In genomic region chr12:73544736-73545671, GRCm38 (mm10) we compare ENCODE assay signal across 9 mouse cellular contexts. TPM values are rescaled to one million over a fixed set of nuclear protein-coding genes. Genes with fewer than 3 reads are reported as not detected.
A peak's percentile ranks its signal among the peaks of the same experiment; 100 is the strongest.
DNase-seq lines count a peak whose midpoint lies in the region; ATAC-seq and TF ChIP-seq lines count a peak whose summit lies in the region.
"Had no signal": no experiment of that assay in that cellular context is flagged by ENCODE, and none has a peak within 500 bp of the region (broad histone marks: within the 10 kb centered on the region; RNA-seq: fewer than 3 reads in every experiment).

No protein-coding gene starts in this region.

- no peaks in the 10 kb centered on the region for H3K4me1 ChIP-seq in heart, adult 2 months (ENCODE audit: control insufficient read depth, insufficient read depth, low read length)
- H3K4me1 ChIP-seq in E14TG2a.4 (replicated peaks; ENCODE audit: low read depth, low read length): peaks cover 44% of the 10 kb centered on the region
- H3K4me1 ChIP-seq in forebrain, embryonic 16.5 days (replicated peaks; ENCODE audit: control insufficient read depth, insufficient read depth, low read length): peaks cover 13% of the 10 kb centered on the region
- H3K4me1 ChIP-seq in liver, embryonic 14.5 days (replicated peaks; ENCODE audit: control insufficient read depth in 2 of 2, insufficient read depth in 2 of 2, low read length in 1 of 2): no peaks in the 10 kb centered on the region
- no peaks in the 10 kb centered on the region; the same call in 1 of the 2 replicates for H3K4me1 ChIP-seq in cerebellum, adult 2 months (ENCODE audit: control insufficient read depth, insufficient read depth, low read length)

- H3K27me3 ChIP-seq in heart, adult 2 months (ENCODE audit: control insufficient read depth, insufficient read depth, low read length): peaks cover 15% of the 10 kb centered on the region
- peaks cover 56% of the 10 kb centered on the region for H3K27me3 ChIP-seq in E14TG2a.4 (ENCODE audit: insufficient read depth, low read length)
- H3K27me3 ChIP-seq in forebrain, embryonic 16.5 days (replicated peaks; ENCODE audit: control insufficient read depth, insufficient read depth, low read length): peaks cover 66% of the 10 kb centered on the region
- peaks cover 37% of the 10 kb centered on the region for H3K27me3 ChIP-seq in liver, embryonic 14.5 days (ENCODE audit: control insufficient read depth, insufficient read depth, low read length)
- peaks cover 6% of the 10 kb centered on the region; the same call in 1 of the 2 replicates for H3K27me3 ChIP-seq in cerebellum, adult 2 months (ENCODE audit: control insufficient read depth, insufficient read depth, low read length)

- TF ChIP-seq POLR2A in heart, adult 2 months (IDR thresholded peaks at IDR 0.05; ENCODE audit: insufficient read depth, low read depth, low read length): no peak
- no peak for TF ChIP-seq POLR2A in cerebellum, adult 2 months (IDR thresholded peaks at IDR 0.05; ENCODE audit: borderline replicate concordance, insufficient read depth, low read length)

- peak overlapping the region; percentile 54 for H3K4me3 ChIP-seq in heart, adult 2 months
- peak overlapping the region; percentile 82 for H3K4me3 ChIP-seq in E14TG2a.4 (replicated peaks; ENCODE audit: low read length)
- H3K4me3 ChIP-seq in forebrain, embryonic 16.5 days (replicated peaks; ENCODE audit: low read length): peak overlapping the region; percentile 39
- H3K4me3 ChIP-seq in liver, embryonic 14.5 days (ENCODE audit: insufficient read depth in 1 of 2, low read depth in 2 of 2, low read length in 2 of 2): peak overlapping the region in 1 of 2 experiments; percentile 45; a peak in 2 of 4 replicates
- no peak overlapping the region for H3K4me3 ChIP-seq in cerebellum, adult 2 months (replicated peaks; ENCODE audit: insufficient read depth, low read depth, low read length)

- ATAC-seq in forebrain, embryonic 16.5 days: peak; percentile 26; the same call in 1 of the 2 replicates
- ATAC-seq in liver, embryonic 14.5 days (ENCODE audit: insufficient read depth): no peak

- intact Hi-C loops in heart, adult 2 months (cut with DNase I): no loop called here

- peak overlapping the region; percentile 48 for H3K9ac ChIP-seq in heart, adult 2 months (ENCODE audit: low read depth, low read length)
- no peak overlapping the region; the same call in 1 of the 2 replicates for H3K9ac ChIP-seq in forebrain, embryonic 16.5 days (replicated peaks; ENCODE audit: low read depth, low read length)
- H3K9ac ChIP-seq in liver, embryonic 14.5 days (replicated peaks): no peak overlapping the region

- DNase-seq in heart, adult 2 months: no peak
- no peak for DNase-seq in heart, adult 18-20 months
- DNase-seq in liver, embryonic 14.5 days (ENCODE audit: low read depth in 3 of 3, low spot score in 3 of 3): no peak
- no peak for DNase-seq in frontal cortex, postnatal 36 days (ENCODE audit: low spot score in 2 of 2)
- no peak for DNase-seq in cerebellum, adult 2 months
- no peak for DNase-seq in right cerebral cortex, postnatal 14 days

- peak overlapping the region; percentile 52 for H3K4me2 ChIP-seq in forebrain, embryonic 16.5 days (ENCODE audit: low read length)
- peak overlapping the region; percentile 57 for H3K4me2 ChIP-seq in liver, embryonic 14.5 days (ENCODE audit: low read depth)

- no peaks in the 10 kb centered on the region for H3K36me3 ChIP-seq in heart, adult 2 months (ENCODE audit: control insufficient read depth, insufficient read depth, low read length)
- H3K36me3 ChIP-seq in E14TG2a.4 (ENCODE audit: insufficient read depth, low read length): no peaks in the 10 kb centered on the region
- no peaks in the 10 kb centered on the region for H3K36me3 ChIP-seq in forebrain, embryonic 16.5 days (ENCODE audit: control insufficient read depth, insufficient read depth)
- no peaks in the 10 kb centered on the region for H3K36me3 ChIP-seq in liver, embryonic 14.5 days (replicated peaks; ENCODE audit: control insufficient read depth, insufficient read depth, low read depth)

- H3K9me3 ChIP-seq in E14TG2a.4 (ENCODE audit: low read length): no peaks in the 10 kb centered on the region
- H3K9me3 ChIP-seq in forebrain, embryonic 16.5 days (ENCODE audit: control insufficient read depth, low read length): no peaks in the 10 kb centered on the region
- no peaks in the 10 kb centered on the region for H3K9me3 ChIP-seq in liver, embryonic 14.5 days (ENCODE audit: control insufficient read depth, low read length)

- 18% methylated on average over 48 of the region's 48 CpGs for WGBS in heart, adult 2 months
- 15% methylated on average over 48 of the region's 48 CpGs for WGBS in forebrain, embryonic 16.5 days
- 13% methylated on average over 48 of the region's 48 CpGs for WGBS in liver, embryonic 14.5 days (ENCODE audit: insufficient replicate concordance)
- 22% methylated on average over 48 of the region's 48 CpGs for WGBS in cerebellum, adult 2 months

- TF ChIP-seq EP300 in heart, adult 2 months (IDR thresholded peaks at IDR 0.05; ENCODE audit: insufficient read depth, low read depth, low read length): no peak
- no peak for TF ChIP-seq EP300 in liver, embryonic 14.5 days (IDR thresholded peaks at IDR 0.05; ENCODE audit: low read depth)

- no peak overlapping the region for H3K27ac ChIP-seq in heart, adult 2 months
- no peak overlapping the region for H3K27ac ChIP-seq in forebrain, embryonic 16.5 days (ENCODE audit: low read length)
- no peak overlapping the region for H3K27ac ChIP-seq in liver, embryonic 14.5 days
- H3K27ac ChIP-seq in cerebellum, adult 2 months (ENCODE audit: insufficient read depth, low read length): no peak overlapping the region

- no peaks in the 10 kb centered on the region for H3K79me2 ChIP-seq in heart, adult 2 months (replicated peaks; ENCODE audit: control insufficient read depth, insufficient read depth, low read length)

- no peak for TF ChIP-seq CTCF in heart, adult 2 months (IDR thresholded peaks at IDR 0.05)
- TF ChIP-seq CTCF in E14TG2a.4 (conservative IDR thresholded peaks at IDR 0.05; ENCODE audit: low read length): no peak
- TF ChIP-seq CTCF in liver, embryonic 14.5 days (IDR thresholded peaks at IDR 0.05; ENCODE audit: low read depth): no peak
- no peak for TF ChIP-seq CTCF in cerebellum, adult 2 months (IDR thresholded peaks at IDR 0.05; ENCODE audit: borderline replicate concordance, insufficient read depth, low read depth, low read length)

RNA-seq across cellular contexts. Expression of gene Tmem30b, which starts 1.2 kb away (rescaled TPM):
- total RNA-seq in heart, adult 2 months (2021): under 1 TPM; 0.18 TPM
- 0.12 and 0.64 TPM in 2 replicates for polyA plus RNA-seq in heart, adult 2 months (2012; rRNA removed)
- under 1 TPM; 0.32 to 0.41 TPM for total RNA-seq in heart, adult 18-20 months (2021)
- polyA plus RNA-seq in forebrain, embryonic 16.5 days (2015; fragmentation: Nextera tagmentation; extraction: Ambion mirVana): 0.22 and 0.46 TPM in 2 replicates
- polyA plus RNA-seq in liver, embryonic 14.5 days (2012; rRNA removed): 1.9 and 2.0 TPM in 2 replicates
- 3.8 and 3.9 TPM in 2 replicates for polyA plus RNA-seq in liver, embryonic 14.5 days (2014; fragmentation: Nextera tagmentation; extraction: Ambion mirVana)
- polyA plus RNA-seq in cerebellum, adult 2 months (2012; rRNA removed): 0.62 and 0.97 TPM in 2 replicates
- polyA plus RNA-seq: C2C12 had no signal

RNA-seq across cellular contexts. Expression of gene Prkch, which starts 39.6 kb away (rescaled TPM):
- 10 to 100 TPM; 16.6 to 17.5 TPM for total RNA-seq in heart, adult 2 months (2021)
- polyA plus RNA-seq in heart, adult 2 months (2012; rRNA removed): 9.7 and 13.3 TPM in 2 replicates
- total RNA-seq in heart, adult 18-20 months (2021): 10 to 100 TPM; 17.2 to 18.6 TPM
- 3.6 and 4.3 TPM in 2 replicates for polyA plus RNA-seq in forebrain, embryonic 16.5 days (2015; fragmentation: Nextera tagmentation; extraction: Ambion mirVana)
- 0.78 and 1.1 TPM in 2 replicates for polyA plus RNA-seq in liver, embryonic 14.5 days (2012; rRNA removed)
- polyA plus RNA-seq in liver, embryonic 14.5 days (2014; fragmentation: Nextera tagmentation; extraction: Ambion mirVana): 1.5 and 1.6 TPM in 2 replicates
- 3.2 and 3.4 TPM in 2 replicates for polyA plus RNA-seq in cerebellum, adult 2 months (2012; rRNA removed)
